Mouse (Mus musculus) C2C12 (cell line): ENCODE data around the gene Eef1akmt3. TPM values are rescaled to one million over a fixed set of nuclear protein-coding genes. Genes with fewer than 3 reads are reported as not detected.
"Not testable (repeated sequence)": the region's sequence is repeated elsewhere in the genome, so short reads cannot be mapped to it uniquely, and the experiment has no call there.

Experiments used
- H3K27me3 ChIP-seq: one replicate; pipeline ENCODE4 v1.6.1; 2011; ENCODE audit not compliant: control insufficient read depth, insufficient read depth, insufficient read length
- H3K36me3 ChIP-seq: one replicate; pipeline ENCODE4 v1.6.1; 2011; ENCODE audit not compliant: control insufficient read depth, insufficient read depth
- H3K4me3 ChIP-seq: one replicate; pipeline ENCODE4 v1.5.1; 2011; ENCODE audit warnings: mild to moderate bottlenecking, control low read depth; ENCODE audit not compliant: poor library complexity, insufficient read depth, severe bottlenecking
- H3K79me2 ChIP-seq: one replicate; pipeline ENCODE4 v1.6.1; 2011; ENCODE audit not compliant: control insufficient read depth, insufficient read depth
- H3K79me3 ChIP-seq: one replicate; pipeline ENCODE4 v1.6.1; 2011; ENCODE audit warnings: low read depth, control low read depth
- H3ac ChIP-seq: one replicate; pipeline ENCODE3; 2011; ENCODE audit warnings: low read depth; ENCODE audit not compliant: control insufficient read depth, insufficient read length
- CEBPB ChIP-seq: IDR thresholded peaks from one replicate; pipeline ENCODE4 v1.6.1; 2011; ENCODE audit warnings: low read depth, mild to moderate bottlenecking, control low read depth, moderate library complexity
- CTCF ChIP-seq: IDR thresholded peaks from one replicate; pipeline ENCODE4 v1.5.1; 2011; ENCODE audit not compliant: control insufficient read depth, insufficient read depth, insufficient read length
- FOSL1 ChIP-seq: IDR thresholded peaks from one replicate; pipeline ENCODE4 v1.8.0; 2011; ENCODE audit warnings: mild to moderate bottlenecking, low read length; ENCODE audit not compliant: poor library complexity, insufficient read depth, severe bottlenecking
- MAX ChIP-seq: IDR thresholded peaks from one replicate; pipeline ENCODE4 v1.6.1; 2011; ENCODE audit warnings: mild to moderate bottlenecking, control low read depth
- MYOD1 ChIP-seq: IDR thresholded peaks from one replicate; pipeline ENCODE4 v1.6.1; 2011; ENCODE audit warnings: low read depth; ENCODE audit not compliant: control insufficient read depth, insufficient read length
- MYOG ChIP-seq: IDR thresholded peaks from one replicate; pipeline ENCODE4 v1.6.1; 2011; ENCODE audit not compliant: control insufficient read depth, insufficient read length; ENCODE audit errors: extremely low read depth
- USF1 ChIP-seq: IDR thresholded peaks from one replicate; pipeline ENCODE4 v1.6.1; 2011; ENCODE audit warnings: low read depth, mild to moderate bottlenecking, control low read depth, moderate library complexity
- polyA plus RNA-seq: library from polyadenylated mRNA; unstranded; fragments of >200 nt; fragmentation: generic; extraction: Trizol; gene quantifications from one replicate; pipeline ENCODE4 v1.2.1, GENCODE M21; 2012; ENCODE audit warnings: missing spikeins

Eef1akmt3 gene
- polyA plus RNA-seq, 1 experiment: 0.22 TPM

DNA sequence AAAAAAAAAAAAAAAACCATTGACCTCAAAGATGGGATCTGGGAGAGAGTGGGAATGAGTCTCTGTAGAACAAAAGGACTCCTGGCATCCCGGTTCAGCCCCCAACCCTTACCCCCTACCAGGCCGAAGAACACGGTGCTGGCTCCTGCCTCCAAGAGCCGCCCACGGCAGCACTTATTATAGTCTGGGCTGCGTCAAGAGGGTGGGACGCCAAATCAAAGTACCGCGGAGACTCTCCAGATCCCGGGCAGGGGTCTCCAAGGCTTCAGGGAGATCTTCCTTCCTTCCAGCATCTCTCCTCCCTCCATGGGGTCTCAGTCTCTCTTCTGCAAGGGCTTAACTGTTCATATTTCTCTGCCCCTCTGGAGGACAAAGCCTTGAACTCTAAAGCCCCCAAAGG, 36.2 kb upstream of the Eef1akmt3 start:
- TF ChIP-seq MYOG (no peak), FOSL1 (no peak), MYOD1 (no peak), USF1 (no peak), MAX (no peak), CEBPB (no peak), CTCF (no peak)
- no peak overlapping the region for H3K4me3 ChIP-seq
- H3K36me3 ChIP-seq: no peaks in the 10 kb centered on the region
- H3K79me3 ChIP-seq: no peaks in the 10 kb centered on the region
- H3K27me3 ChIP-seq: peaks cover 4% of the 10 kb centered on the region
- no peak overlapping the region for H3ac ChIP-seq
- H3K79me2 ChIP-seq: no peaks in the 10 kb centered on the region

DNA sequence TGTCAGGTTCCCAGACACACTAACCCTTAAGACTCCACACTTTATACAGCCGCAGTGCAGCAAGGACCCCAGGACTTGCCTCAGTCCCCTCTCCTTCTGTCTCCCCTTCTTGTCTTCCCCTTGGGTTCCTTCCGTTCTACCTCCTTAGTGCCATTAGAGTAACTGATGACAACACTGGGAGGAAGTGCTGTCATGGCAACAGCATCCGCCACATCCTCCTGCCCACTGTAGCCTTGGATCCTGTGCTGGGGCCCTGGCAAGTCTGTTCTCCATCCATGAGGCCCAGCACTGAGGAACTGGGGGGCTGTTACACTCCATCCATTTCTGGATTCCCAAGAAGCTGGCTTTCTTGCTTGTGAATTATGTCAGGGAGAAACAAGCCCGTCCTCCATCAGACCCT, 34.8 kb upstream of the Eef1akmt3 start:
- no peak overlapping the region for H3ac ChIP-seq
- H3K79me3 ChIP-seq: no peaks in the 10 kb centered on the region
- no peaks in the 10 kb centered on the region for H3K36me3 ChIP-seq
- peaks cover 4% of the 10 kb centered on the region for H3K27me3 ChIP-seq
- TF ChIP-seq MYOG (no peak), CTCF (no peak), FOSL1 (no peak), MAX (no peak), MYOD1 (no peak)
- no peak overlapping the region for H3K4me3 ChIP-seq
- H3K79me2 ChIP-seq: no peaks in the 10 kb centered on the region

DNA sequence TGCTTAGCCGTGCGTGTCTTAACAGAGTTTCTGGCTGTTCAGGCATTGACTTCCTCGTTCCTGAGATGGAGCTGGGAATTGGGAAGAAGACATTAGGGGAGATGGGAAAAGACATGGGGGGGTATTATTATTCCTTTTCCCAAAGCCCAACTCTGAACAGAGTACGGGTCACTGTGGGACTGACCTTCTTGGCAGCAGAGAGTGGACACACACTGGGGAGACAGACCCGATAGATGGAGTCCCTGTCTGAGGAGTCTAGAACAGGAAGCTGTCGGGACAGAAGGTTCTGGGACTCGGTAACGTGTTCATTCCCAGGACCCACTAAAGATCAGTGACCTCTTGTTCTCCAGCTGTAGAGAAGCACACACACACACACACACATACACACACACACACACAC, 34.3 kb upstream of the Eef1akmt3 start:
- Histone ChIP-seq H3K36me3 (no peaks in the 10 kb centered on the region), H3K79me3 (no peaks in the 10 kb centered on the region), H3K4me3 (no peak overlapping the region), H3K79me2 (no peaks in the 10 kb centered on the region), H3K27me3 (peaks cover 4% of the 10 kb centered on the region), H3ac (no peak overlapping the region)
- TF ChIP-seq CTCF: no peak
- no peak for TF ChIP-seq USF1
- TF ChIP-seq MYOG: no peak
- TF ChIP-seq CEBPB: no peak
- TF ChIP-seq MYOD1: no peak
- no peak for TF ChIP-seq MAX
- TF ChIP-seq FOSL1: no peak

DNA sequence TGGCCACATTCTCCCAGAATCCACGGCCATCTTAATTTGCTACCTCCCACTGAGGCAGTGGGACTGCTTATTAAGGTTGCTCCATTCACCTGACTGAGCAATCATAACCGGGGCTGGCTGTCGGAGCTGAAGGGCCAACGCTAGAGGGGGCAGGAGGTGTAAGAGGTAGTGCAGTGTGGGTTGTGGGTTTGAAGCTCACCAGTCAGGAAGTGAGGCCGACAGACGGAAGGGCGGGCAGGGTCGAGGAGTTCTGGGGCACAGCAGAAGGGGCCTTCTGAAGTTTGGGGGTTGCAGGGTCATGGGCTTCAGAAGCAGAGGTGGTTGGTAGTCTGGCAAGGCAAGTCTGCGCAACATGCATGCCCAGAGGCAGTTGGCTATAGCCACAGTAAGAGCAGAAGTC, 33.8 kb upstream of the Eef1akmt3 start, which contains the start of gene Agap2:
Gene Agap2 (plus strand): TSS at position 205 of the 400 bp plus-strand sequence.
- Histone ChIP-seq H3K36me3 (no peaks in the 10 kb centered on the region), H3K79me2 (no peaks in the 10 kb centered on the region), H3K79me3 (no peaks in the 10 kb centered on the region), H3ac (no peak within 1 kb of the TSS), H3K4me3 (no peak within 1 kb of the TSS), H3K27me3 (peaks cover 1% of the 10 kb centered on the region)
- TF ChIP-seq USF1: no peak

DNA sequence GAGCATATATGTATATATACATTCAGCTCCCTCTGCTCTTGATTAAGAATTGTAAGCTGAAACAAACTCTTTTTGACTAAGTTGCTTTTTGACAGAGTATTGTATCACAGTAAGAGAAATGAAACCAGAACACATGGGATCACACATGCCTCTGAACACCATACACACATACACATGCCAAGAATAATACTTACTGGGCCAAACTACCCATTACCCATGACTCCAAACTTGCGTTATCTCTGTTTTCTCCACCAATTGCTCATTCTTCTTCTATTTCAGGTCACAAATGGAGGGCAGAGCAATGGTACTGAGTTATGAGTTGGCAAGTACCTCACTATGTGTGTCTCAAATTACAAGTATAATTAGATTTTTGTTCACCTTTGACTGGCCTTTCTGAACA, 32.7 kb upstream of the Eef1akmt3 start:
- H3ac ChIP-seq: no peak overlapping the region
- peaks cover 8% of the 10 kb centered on the region for H3K79me3 ChIP-seq
- H3K79me2 ChIP-seq: peaks cover 10% of the 10 kb centered on the region
- no peak for TF ChIP-seq USF1
- TF ChIP-seq CTCF: no peak
- TF ChIP-seq MYOG: no peak
- TF ChIP-seq FOSL1: no peak
- TF ChIP-seq CEBPB: no peak
- no peaks in the 10 kb centered on the region for H3K27me3 ChIP-seq
- no peak overlapping the region for H3K4me3 ChIP-seq
- H3K36me3 ChIP-seq: no peaks in the 10 kb centered on the region

DNA sequence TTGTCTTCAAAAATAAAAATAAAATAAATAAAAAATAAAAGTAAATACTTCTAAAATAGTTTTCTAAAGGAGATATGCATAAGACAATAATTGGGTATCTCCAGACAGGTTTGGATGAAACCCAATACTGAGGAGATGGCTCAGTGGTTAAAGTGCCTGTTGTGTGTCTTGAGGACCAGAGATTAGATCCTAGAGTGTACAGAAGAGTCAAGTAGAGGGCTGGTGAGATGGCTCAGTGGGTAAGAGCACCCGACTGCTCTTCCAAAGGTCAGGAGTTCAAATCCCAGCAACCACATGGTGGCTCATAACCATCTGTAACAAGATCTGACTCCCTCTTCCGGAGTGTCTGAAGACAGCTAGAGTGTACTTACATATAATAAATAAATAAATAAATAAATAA, 31.7 kb upstream of the Eef1akmt3 start:
- H3K36me3 ChIP-seq, H3K4me3 ChIP-seq, H3K79me3 ChIP-seq, H3K27me3 ChIP-seq, H3ac ChIP-seq: not testable (repeated sequence)
- H3K79me2 ChIP-seq: peaks cover 15% of the 10 kb centered on the region

DNA sequence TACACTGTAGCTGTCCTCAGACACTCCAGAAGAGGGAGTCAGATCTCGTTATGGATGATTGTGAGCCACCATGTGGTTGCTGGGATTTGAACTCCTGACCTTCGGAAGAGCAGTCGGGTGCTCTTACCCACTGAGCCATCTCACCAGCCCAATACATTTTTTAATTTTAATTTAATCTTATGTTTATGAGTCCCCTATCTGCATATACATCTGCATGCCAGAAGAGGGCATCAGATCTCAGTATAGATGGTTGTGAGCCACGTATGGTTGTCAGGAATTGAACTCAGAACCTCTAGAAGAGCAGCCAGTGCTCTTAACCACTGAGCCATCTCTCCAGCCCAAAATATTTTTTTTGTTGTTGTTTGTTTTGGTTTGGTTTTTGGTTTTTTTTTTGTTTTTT, 31.0 kb upstream of the Eef1akmt3 start:
- Histone ChIP-seq H3K79me2 (peaks cover 18% of the 10 kb centered on the region), H3K36me3 (peaks cover 12% of the 10 kb centered on the region)
- H3ac ChIP-seq, H3K27me3 ChIP-seq, H3K79me3 ChIP-seq, H3K4me3 ChIP-seq: not testable (repeated sequence)
